In the genomic region with DNA sequence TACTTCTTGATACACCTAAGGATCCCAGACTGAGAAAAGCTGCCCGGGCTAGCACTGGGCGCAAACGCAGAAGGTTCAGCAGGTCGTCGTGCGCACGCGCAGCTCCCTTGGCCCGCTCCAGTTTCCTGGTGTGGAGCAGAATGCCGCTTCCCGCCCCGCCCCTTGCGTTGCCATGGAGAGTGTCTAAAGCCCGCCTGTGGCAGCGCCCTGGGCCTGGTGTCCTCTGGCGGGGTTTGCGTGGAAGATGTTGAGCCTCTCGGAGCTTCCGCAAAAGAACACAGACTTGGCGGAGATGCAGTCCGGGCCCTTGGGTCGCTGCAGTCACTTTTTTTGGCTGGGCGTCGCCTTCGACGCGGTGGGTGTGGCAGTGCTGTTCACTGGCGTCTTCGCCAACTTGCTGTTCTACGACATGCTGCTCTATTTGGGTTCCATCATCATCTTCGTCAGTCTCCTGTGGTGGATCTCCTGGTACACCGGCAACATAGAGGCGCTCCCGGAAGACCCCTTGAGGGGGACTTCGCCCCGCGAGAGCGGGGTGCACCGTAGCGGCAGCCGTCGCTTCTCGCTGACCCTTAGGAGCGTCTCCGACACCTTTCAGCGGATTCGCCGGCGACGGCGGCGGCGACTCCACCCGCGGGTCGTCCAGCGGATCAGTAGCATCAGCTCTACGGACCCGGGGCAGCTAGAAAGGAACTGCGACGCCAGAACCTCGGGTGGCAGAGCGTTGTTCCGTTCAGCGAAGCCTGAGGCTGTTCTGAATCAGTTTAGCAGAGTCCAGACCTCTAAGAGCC, we compare ENCODE assay signal across 8 mouse cellular contexts. TPM values are rescaled to one million over a fixed set of nuclear protein-coding genes. Genes with fewer than 3 reads are reported as not detected.
DNase-seq lines count a peak whose midpoint lies in the region; ATAC-seq lines count a peak whose summit lies in the region.

No protein-coding gene starts in this region.

- 1% methylated on average over 65 of the region's 65 CpGs for WGBS in forebrain, embryonic 11.5 days
- WGBS in heart, embryonic 16.5 days = 1% methylated on average over 65 of the region's 65 CpGs
- WGBS in liver, embryonic 13.5 days (ENCODE audit: insufficient replicate concordance) = 1% methylated on average over 65 of the region's 65 CpGs
- under 1% methylated on average over 65 of the region's 65 CpGs for WGBS in stomach, embryonic 14.5 days

- H3K9me3 ChIP-seq in forebrain, embryonic 11.5 days (ENCODE audit: control insufficient read depth, low read length) = no peaks in the 10 kb centered on the region
- no peaks in the 10 kb centered on the region for H3K9me3 ChIP-seq in heart, embryonic 16.5 days (replicated peaks; ENCODE audit: control insufficient read depth, low read length)
- no peaks in the 10 kb centered on the region for H3K9me3 ChIP-seq in liver, embryonic 13.5 days (replicated peaks)
- no peaks in the 10 kb centered on the region for H3K9me3 ChIP-seq in stomach, embryonic 14.5 days (ENCODE audit: control insufficient read depth, low read depth, low read length)

- ATAC-seq in forebrain, embryonic 11.5 days (replicated peaks; ENCODE audit: low FRiP score) = peak; percentile 98
- peak; percentile 99 for ATAC-seq in heart, embryonic 16.5 days (replicated peaks; ENCODE audit: extremely low read depth, insufficient read depth, low FRiP score)
- peak; percentile 99 for ATAC-seq in liver, embryonic 13.5 days (ENCODE audit: low read depth)
- peak; percentile 97 for ATAC-seq in stomach, embryonic 14.5 days (ENCODE audit: insufficient number of reproducible peaks, insufficient read depth, low FRiP score, low read depth)

- peak overlapping the region; percentile 86 for H3K4me2 ChIP-seq in forebrain, embryonic 11.5 days (ENCODE audit: low read depth, low read length, severe bottlenecking)
- H3K4me2 ChIP-seq in heart, embryonic 16.5 days (ENCODE audit: low read depth, low read length) = peak overlapping the region; percentile 99
- H3K4me2 ChIP-seq in liver, embryonic 13.5 days = peak overlapping the region; percentile 79
- H3K4me2 ChIP-seq in stomach, embryonic 14.5 days (replicated peaks; ENCODE audit: low read depth, low read length) = peak overlapping the region; percentile 94

- peak overlapping the region; percentile 57 for H3K4me3 ChIP-seq in forebrain, embryonic 11.5 days (ENCODE audit: low read depth, low read length)
- peak overlapping the region; percentile 89 for H3K4me3 ChIP-seq in heart, embryonic 16.5 days (ENCODE audit: low read length)
- H3K4me3 ChIP-seq in liver, embryonic 13.5 days (replicated peaks) = peak overlapping the region; percentile 65
- H3K4me3 ChIP-seq in stomach, embryonic 14.5 days (ENCODE audit: low read depth, low read length) = peak overlapping the region; percentile 54

- no peak overlapping the region for H3K27ac ChIP-seq in forebrain, embryonic 11.5 days (ENCODE audit: low read depth, low read length)
- no peak overlapping the region for H3K27ac ChIP-seq in heart, embryonic 16.5 days (ENCODE audit: low read length)
- H3K27ac ChIP-seq in liver, embryonic 13.5 days = no peak overlapping the region
- H3K27ac ChIP-seq in stomach, embryonic 14.5 days (ENCODE audit: low read length) = no peak overlapping the region

- H3K27me3 ChIP-seq in forebrain, embryonic 11.5 days (ENCODE audit: control insufficient read depth, insufficient read depth, low read length) = no peaks in the 10 kb centered on the region
- no peaks in the 10 kb centered on the region for H3K27me3 ChIP-seq in heart, embryonic 16.5 days (ENCODE audit: control insufficient read depth, insufficient read depth, low read length)
- H3K27me3 ChIP-seq in liver, embryonic 13.5 days = peaks cover 12% of the 10 kb centered on the region; the same call in 1 of the 2 replicates
- H3K27me3 ChIP-seq in stomach, embryonic 14.5 days (ENCODE audit: control insufficient read depth, insufficient read depth, low read length) = no peaks in the 10 kb centered on the region

- H3K36me3 ChIP-seq in forebrain, embryonic 11.5 days (ENCODE audit: control insufficient read depth, insufficient read depth, low read length) = no peaks in the 10 kb centered on the region
- no peaks in the 10 kb centered on the region for H3K36me3 ChIP-seq in heart, embryonic 16.5 days (ENCODE audit: control insufficient read depth, insufficient read depth)
- no peaks in the 10 kb centered on the region for H3K36me3 ChIP-seq in liver, embryonic 13.5 days
- H3K36me3 ChIP-seq in stomach, embryonic 14.5 days (ENCODE audit: control insufficient read depth, insufficient read depth, low read length) = no peaks in the 10 kb centered on the region

- H3K4me1 ChIP-seq in forebrain, embryonic 11.5 days (replicated peaks; ENCODE audit: control insufficient read depth, insufficient read depth, low read length) = no peaks in the 10 kb centered on the region
- no peaks in the 10 kb centered on the region for H3K4me1 ChIP-seq in heart, embryonic 16.5 days (ENCODE audit: control insufficient read depth, insufficient read depth, low read length)
- H3K4me1 ChIP-seq in liver, embryonic 13.5 days (replicated peaks) = peaks cover 5% of the 10 kb centered on the region
- H3K4me1 ChIP-seq in stomach, embryonic 14.5 days (ENCODE audit: control insufficient read depth, insufficient read depth, low read length) = no peaks in the 10 kb centered on the region; the same call in 1 of the 2 replicates

- peak; percentile 87 to 91 for DNase-seq in CD8-positive naive resting alpha-beta T cell, adult 2 months (ENCODE audit: low read depth in 2 of 2, low spot score in 2 of 2)
- DNase-seq in c-Kit-positive CD71-positive TER-119-negative erythroid progenitor cells, embryonic 14.5 days (ENCODE audit: low read depth) = peak; percentile 85
- DNase-seq in forebrain, embryonic 11.5 days (ENCODE audit: low spot score) = peak; percentile 98
- DNase-seq in kidney, postnatal 25 days = peak; percentile 98
- peak; percentile 90 for DNase-seq in liver, embryonic 13.5 days
- DNase-seq in natural killer cell, adult 2 months (ENCODE audit: low spot score in 2 of 2) = peak; percentile 81 to 90

- H3K9ac ChIP-seq in forebrain, embryonic 11.5 days (ENCODE audit: low read length) = peak overlapping the region; percentile 75
- peak overlapping the region; percentile 78 for H3K9ac ChIP-seq in heart, embryonic 16.5 days (ENCODE audit: low read length)
- peak overlapping the region; percentile 56 for H3K9ac ChIP-seq in liver, embryonic 13.5 days
- peak overlapping the region; percentile 37; the same call in 1 of the 2 replicates for H3K9ac ChIP-seq in stomach, embryonic 14.5 days (replicated peaks; ENCODE audit: low read depth, low read length)

RNA-seq across cellular contexts. Expression of gene Pla2g10, which starts 23.8 kb away (rescaled TPM):
- not detected in 2 replicates for polyA plus RNA-seq in forebrain, embryonic 11.5 days (2014; fragmentation: Nextera tagmentation; extraction: Ambion mirVana)
- 0.43 and 0.56 TPM in 2 replicates for polyA plus RNA-seq in heart, embryonic 16.5 days (2015; fragmentation: Nextera tagmentation; extraction: Ambion mirVana)
- 0.24 TPM in 1 of 2 replicates, not detected in the other for polyA plus RNA-seq in liver, embryonic 13.5 days (2015; fragmentation: Nextera tagmentation; extraction: Ambion mirVana)
- 20.7 and 27.3 TPM in 2 replicates for polyA plus RNA-seq in stomach, embryonic 14.5 days (2014; fragmentation: Nextera tagmentation; extraction: Ambion mirVana)

RNA-seq across cellular contexts. Expression of gene Rrn3, which starts 25.9 kb away (rescaled TPM):
- polyA plus RNA-seq in forebrain, embryonic 11.5 days (2014; fragmentation: Nextera tagmentation; extraction: Ambion mirVana) = 102 and 107 TPM in 2 replicates
- 50.6 and 51.5 TPM in 2 replicates for polyA plus RNA-seq in heart, embryonic 16.5 days (2015; fragmentation: Nextera tagmentation; extraction: Ambion mirVana)
- polyA plus RNA-seq in liver, embryonic 13.5 days (2015; fragmentation: Nextera tagmentation; extraction: Ambion mirVana) = 34.9 and 41.0 TPM in 2 replicates
- polyA plus RNA-seq in stomach, embryonic 14.5 days (2014; fragmentation: Nextera tagmentation; extraction: Ambion mirVana) = 57.1 and 57.7 TPM in 2 replicates

Comparison
In these comparisons a context has a peak if more than half of its experiments do, and no peak if none do; other contexts are left out.
1. RNA of gene Pla2g10, which starts 23.8 kb away (polyA plus RNA-seq): 20.7 to 27.3 TPM in stomach, embryonic 14.5 days; 0.43 to 0.56 TPM in heart, embryonic 16.5 days, not detected in forebrain, embryonic 11.5 days and 0.24 TPM in liver, embryonic 13.5 days; every median in the first group is over 10 times any median in the second.
2. Peak in every context shown above with its lines, with median percentiles within 50 percentile points of each other: DNase-seq, ATAC-seq, H3K4me2 ChIP-seq, H3K4me3 ChIP-seq and H3K9ac ChIP-seq.